Mouse (Mus musculus) adrenal gland, adult 2 months (tissue): ENCODE measurements around the gene Clec16a. TPM values are rescaled to one million over a fixed set of nuclear protein-coding genes. Genes with fewer than 3 reads are reported as not detected.

Source experiments
- DNase-seq: peaks from one replicate; pipeline ENCODE4 v3.0.0; 2021
- polyA plus RNA-seq: library from polyadenylated mRNA; depleted of rRNA; stranded (reverse); fragments of >200 nt; gene quantifications from 2 replicates; pipeline ENCODE4 v1.2.3, GENCODE M21; 2012
- total RNA-seq, 2 experiments: library from RNA; stranded (reverse); gene quantifications; 2 replicates each; pipeline ENCODE4 v1.2.3; 2021

Clec16a gene
- total and polyA plus RNA-seq, 3 experiments: 15.9 to 44.4 (median 44.0) TPM

- no peak for DNase-seq
Observed at GRCm38 (mm10) chr16:10581234-10581898, 36.2 kb downstream of the Clec16a start.

GRCm38 (mm10) chr16:10585165-10585564, 40.0 kb downstream of the Clec16a start:
- peak; percentile 29 for DNase-seq

- no peak for DNase-seq
Observed at GRCm38 (mm10) chr16:10586546-10586945, 41.4 kb downstream of the Clec16a start.

GRCm38 (mm10) chr16:10599888-10600740, 55.0 kb downstream of the Clec16a start:
- DNase-seq: peak; percentile 33

- DNase-seq: no peak
Observed at GRCm38 (mm10) chr16:10607802-10608201, 62.7 kb downstream of the Clec16a start.

GRCm38 (mm10) chr16:10609921-10610320, 64.8 kb downstream of the Clec16a start:
- DNase-seq: no peak

GRCm38 (mm10) chr16:10610801-10611200, 65.7 kb downstream of the Clec16a start:
- DNase-seq: no peak

GRCm38 (mm10) chr16:10611306-10611705, 66.2 kb downstream of the Clec16a start:
- peak; percentile 49 for DNase-seq

- no peak for DNase-seq
Observed at GRCm38 (mm10) chr16:10613996-10614395, 68.9 kb downstream of the Clec16a start.

- peak; percentile 30 for DNase-seq
Observed at GRCm38 (mm10) chr16:10620961-10621614, 75.9 kb downstream of the Clec16a start.

GRCm38 (mm10) chr16:10621710-10622109, 76.6 kb downstream of the Clec16a start:
- DNase-seq: no peak

GRCm38 (mm10) chr16:10626116-10626515, 81.0 kb downstream of the Clec16a start:
- DNase-seq: no peak

GRCm38 (mm10) chr16:10627136-10627668, 82.1 kb downstream of the Clec16a start:
- no peak for DNase-seq

- DNase-seq: no peak
Observed at GRCm38 (mm10) chr16:10628030-10628555, 83.0 kb downstream of the Clec16a start.

- DNase-seq: no peak
Observed at GRCm38 (mm10) chr16:10628960-10629359, 83.8 kb downstream of the Clec16a start.

GRCm38 (mm10) chr16:10629361-10629760, 84.2 kb downstream of the Clec16a start:
- no peak for DNase-seq

GRCm38 (mm10) chr16:10634940-10635339, 89.8 kb downstream of the Clec16a start:
- no peak for DNase-seq

- no peak for DNase-seq
Observed at GRCm38 (mm10) chr16:10637898-10638297, 92.8 kb downstream of the Clec16a start.

- peak; percentile 31 for DNase-seq
Observed at GRCm38 (mm10) chr16:10639111-10639889, 94.2 kb downstream of the Clec16a start.

- DNase-seq: peak; percentile 79
Observed at GRCm38 (mm10) chr16:10640041-10640440, 94.9 kb downstream of the Clec16a start.

GRCm38 (mm10) chr16:10641146-10641545, 96.0 kb downstream of the Clec16a start:
- no peak for DNase-seq
